Mouse (Mus musculus) stomach, postnatal 0 days (tissue): ENCODE data around the gene Zfp324.

Experiments
- CTCF ChIP-seq: IDR thresholded peaks from 2 replicates; pipeline ENCODE4 v1.5.1; 2016; ENCODE audit warnings: antibody characterized with exemption, low read depth, mild to moderate bottlenecking, moderate library complexity
- EP300 ChIP-seq: optimal IDR thresholded peaks from 2 replicates; pipeline ENCODE3; 2016; ENCODE audit warnings: antibody characterized with exemption

- no peak for TF ChIP-seq CTCF
- no peak for TF ChIP-seq EP300
Measured at GRCm38 (mm10) chr7:12979776-12980175, 14.1 kb downstream of the Zfp324 start.
